Mouse (Mus musculus) C2C12 (cell line): Measurements from ENCODE around the gene E130218I03Rik. TPM values are rescaled to one million over a fixed set of nuclear protein-coding genes. Genes with fewer than 3 reads are reported as not detected.

Experiments
- H3K27me3 ChIP-seq: one replicate; pipeline ENCODE4 v1.6.1; 2011; ENCODE audit not compliant: control insufficient read depth, insufficient read depth, insufficient read length
- H3K36me3 ChIP-seq: one replicate; pipeline ENCODE4 v1.6.1; 2011; ENCODE audit not compliant: control insufficient read depth, insufficient read depth
- H3K4me3 ChIP-seq: one replicate; pipeline ENCODE4 v1.5.1; 2011; ENCODE audit warnings: mild to moderate bottlenecking, control low read depth; ENCODE audit not compliant: poor library complexity, insufficient read depth, severe bottlenecking
- H3K79me2 ChIP-seq: one replicate; pipeline ENCODE4 v1.6.1; 2011; ENCODE audit not compliant: control insufficient read depth, insufficient read depth
- H3K79me3 ChIP-seq: one replicate; pipeline ENCODE4 v1.6.1; 2011; ENCODE audit warnings: low read depth, control low read depth
- H3ac ChIP-seq: one replicate; pipeline ENCODE3; 2011; ENCODE audit warnings: low read depth; ENCODE audit not compliant: control insufficient read depth, insufficient read length
- CEBPB ChIP-seq: IDR thresholded peaks from one replicate; pipeline ENCODE4 v1.6.1; 2011; ENCODE audit warnings: low read depth, mild to moderate bottlenecking, control low read depth, moderate library complexity
- CTCF ChIP-seq: IDR thresholded peaks from one replicate; pipeline ENCODE4 v1.5.1; 2011; ENCODE audit not compliant: control insufficient read depth, insufficient read depth, insufficient read length
- FOSL1 ChIP-seq: IDR thresholded peaks from one replicate; pipeline ENCODE4 v1.8.0; 2011; ENCODE audit warnings: mild to moderate bottlenecking, low read length; ENCODE audit not compliant: poor library complexity, insufficient read depth, severe bottlenecking
- MAX ChIP-seq: IDR thresholded peaks from one replicate; pipeline ENCODE4 v1.6.1; 2011; ENCODE audit warnings: mild to moderate bottlenecking, control low read depth
- MYOD1 ChIP-seq: IDR thresholded peaks from one replicate; pipeline ENCODE4 v1.6.1; 2011; ENCODE audit warnings: low read depth; ENCODE audit not compliant: control insufficient read depth, insufficient read length
- MYOG ChIP-seq: IDR thresholded peaks from one replicate; pipeline ENCODE4 v1.6.1; 2011; ENCODE audit not compliant: control insufficient read depth, insufficient read length; ENCODE audit errors: extremely low read depth
- USF1 ChIP-seq: IDR thresholded peaks from one replicate; pipeline ENCODE4 v1.6.1; 2011; ENCODE audit warnings: low read depth, mild to moderate bottlenecking, control low read depth, moderate library complexity
- polyA plus RNA-seq: library from polyadenylated mRNA; unstranded; fragments of >200 nt; fragmentation: generic; extraction: Trizol; gene quantifications from one replicate; pipeline ENCODE4 v1.2.1, GENCODE M21; 2012; ENCODE audit warnings: missing spikeins

E130218I03Rik gene
- polyA plus RNA-seq, 1 experiment = 0.36 TPM

DNA sequence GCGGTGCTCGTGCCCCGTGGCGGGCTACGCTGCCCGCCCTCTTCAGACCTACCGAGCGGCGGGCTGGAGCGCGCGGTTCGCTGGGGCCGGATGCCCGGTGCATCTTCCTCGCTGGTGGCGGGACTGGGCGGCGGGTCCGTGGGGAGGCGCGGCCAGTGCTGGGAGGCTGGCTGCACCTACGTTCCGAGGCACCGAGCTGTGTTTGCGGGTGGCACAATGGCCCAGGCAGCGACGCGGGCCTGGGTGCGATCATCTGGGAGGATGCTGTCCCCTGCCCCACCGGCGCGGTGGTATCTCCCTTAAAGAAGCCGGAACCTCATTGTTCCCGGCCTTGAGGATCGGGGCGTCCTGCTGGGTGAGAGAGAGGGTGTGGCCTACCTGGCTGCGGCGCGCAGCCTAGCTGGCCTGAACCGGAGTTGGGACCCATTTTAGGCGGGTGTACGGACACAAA, 44.1 kb downstream of the E130218I03Rik start, which contains the start of gene Pdik1l:
Gene Pdik1l (minus strand): TSS at position 321 of the 451 bp plus-strand sequence.
- TF ChIP-seq FOSL1 (no peak), MAX (peak; percentile 10)
- peaks cover 23% of the 10 kb centered on the region for H3K79me2 ChIP-seq
- H3ac ChIP-seq = peak within 1 kb of the TSS; percentile 95
- H3K27me3 ChIP-seq = no peaks in the 10 kb centered on the region
- H3K36me3 ChIP-seq = peaks cover 13% of the 10 kb centered on the region
- H3K4me3 ChIP-seq = peak within 1 kb of the TSS; percentile 79
- peaks cover 1% of the 10 kb centered on the region for H3K79me3 ChIP-seq

DNA sequence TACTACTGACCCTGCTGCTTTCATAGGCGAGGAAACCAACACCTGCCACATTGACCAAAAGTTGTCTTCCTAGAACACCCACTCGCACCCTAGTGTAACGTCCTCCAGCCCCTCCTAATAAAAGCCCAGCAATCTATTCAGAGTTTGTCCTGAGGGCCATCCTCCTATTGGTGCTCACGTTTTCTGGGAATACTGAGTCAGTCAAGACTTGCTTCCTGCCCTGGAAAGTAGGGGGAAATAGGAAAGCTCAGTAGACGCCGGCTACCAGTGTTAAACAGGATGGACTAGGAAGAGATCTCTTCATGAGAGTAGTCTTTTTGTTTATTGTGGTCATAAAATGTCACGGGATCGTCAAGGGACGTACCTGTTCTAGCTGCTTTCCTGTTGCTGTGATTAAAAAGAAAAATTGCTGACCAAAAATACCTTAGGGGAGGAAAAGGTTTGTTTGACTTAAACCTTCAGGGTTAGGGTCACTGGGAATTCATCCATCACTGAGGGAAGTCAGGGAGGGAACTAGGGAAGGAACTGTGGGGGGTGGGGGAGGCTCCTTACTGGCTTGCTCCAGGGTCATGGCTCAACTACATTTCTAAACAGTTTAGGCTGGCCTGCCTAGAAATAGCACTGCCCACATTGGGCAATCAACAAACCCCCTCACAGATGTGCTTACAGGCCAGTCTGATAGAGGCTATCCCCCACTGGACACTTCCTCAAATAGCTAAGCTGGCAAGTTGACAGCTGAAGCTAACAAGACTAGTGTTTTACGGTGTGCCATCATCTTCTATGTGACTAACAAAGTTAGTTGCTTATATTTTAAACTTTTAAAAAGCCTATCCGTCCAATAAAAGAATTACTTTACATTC, 45.2 kb downstream of the E130218I03Rik start:
- H3K4me3 ChIP-seq = peak overlapping the region; percentile 79

DNA sequence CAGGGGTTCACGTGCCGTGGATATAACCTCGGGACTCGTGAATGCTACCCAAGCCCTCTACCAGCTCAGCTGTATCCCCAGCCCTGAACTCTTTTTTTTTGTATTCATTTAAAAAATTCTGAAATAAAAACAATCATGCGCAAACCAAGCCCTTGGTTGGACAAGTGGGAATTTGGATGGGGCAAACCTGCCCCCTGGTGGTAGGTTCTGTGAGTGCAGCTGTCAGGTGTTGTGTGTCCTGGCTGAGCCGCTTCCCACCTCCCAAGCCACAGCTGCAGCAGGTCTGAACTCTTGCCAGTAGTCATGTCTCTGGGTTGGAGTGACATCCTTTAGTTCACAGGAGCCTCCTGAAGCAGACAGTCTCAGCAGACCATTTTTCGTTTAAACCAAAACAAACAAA, 48.6 kb downstream of the E130218I03Rik start:
- Histone ChIP-seq H3K36me3 (no peaks in the 10 kb centered on the region), H3ac (no peak overlapping the region), H3K79me3 (no peaks in the 10 kb centered on the region), H3K4me3 (no peak overlapping the region), H3K27me3 (peaks cover 3% of the 10 kb centered on the region), H3K79me2 (no peaks in the 10 kb centered on the region)
- TF ChIP-seq CEBPB (no peak), CTCF (peak; percentile 31)

More for the DNA sequence above, 45.2 kb downstream of the E130218I03Rik start:
- peaks cover 23% of the 10 kb centered on the region for H3K79me2 ChIP-seq
- H3K79me3 ChIP-seq = peaks cover 1% of the 10 kb centered on the region
- H3K27me3 ChIP-seq = no peaks in the 10 kb centered on the region
- no peak overlapping the region for H3ac ChIP-seq
- TF ChIP-seq MYOD1 (no peak), CTCF (no peak), CEBPB (no peak), MYOG (no peak), FOSL1 (no peak), MAX (no peak), USF1 (no peak)
- peaks cover 8% of the 10 kb centered on the region for H3K36me3 ChIP-seq

DNA sequence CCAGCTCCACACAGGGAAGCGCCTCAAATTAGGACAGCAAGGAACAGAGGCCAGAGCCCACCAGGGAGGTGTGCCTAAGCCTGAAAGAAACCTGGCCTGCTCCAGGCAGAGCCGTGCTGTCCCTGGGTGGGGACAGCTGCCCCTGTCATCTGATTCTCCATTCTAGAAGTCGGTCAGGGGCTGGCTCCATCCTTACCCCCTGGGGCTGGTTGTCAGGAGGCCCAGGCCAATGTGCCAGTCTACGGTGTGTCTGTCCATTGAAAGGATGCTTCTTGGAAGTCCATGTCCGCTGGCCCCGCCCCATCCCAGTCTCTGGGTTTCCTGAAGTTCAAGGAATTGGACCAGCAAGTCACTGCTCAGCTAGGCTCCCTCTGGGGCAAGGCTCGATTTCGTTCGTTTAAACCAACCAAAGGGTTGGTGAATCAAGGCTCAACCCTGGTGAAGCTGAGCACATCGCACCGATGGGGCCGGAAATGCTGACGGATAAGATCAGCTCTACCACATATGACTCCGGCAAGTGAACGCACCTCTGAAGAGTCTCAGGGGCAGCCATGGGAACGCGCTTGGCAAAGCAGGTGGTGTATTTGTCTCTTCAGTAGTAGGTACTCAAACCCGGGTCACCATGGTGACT, 49.7 kb downstream of the E130218I03Rik start:
- H3K36me3 ChIP-seq = no peaks in the 10 kb centered on the region
- no peak overlapping the region for H3ac ChIP-seq
- peaks cover 3% of the 10 kb centered on the region for H3K27me3 ChIP-seq
- no peaks in the 10 kb centered on the region for H3K79me3 ChIP-seq
- H3K4me3 ChIP-seq = no peak overlapping the region
- H3K79me2 ChIP-seq = no peaks in the 10 kb centered on the region
- no peak for TF ChIP-seq CEBPB
- no peak for TF ChIP-seq MYOD1
- no peak for TF ChIP-seq CTCF
- TF ChIP-seq USF1 = no peak
- no peak for TF ChIP-seq MAX
- TF ChIP-seq MYOG = no peak
- no peak for TF ChIP-seq FOSL1

DNA sequence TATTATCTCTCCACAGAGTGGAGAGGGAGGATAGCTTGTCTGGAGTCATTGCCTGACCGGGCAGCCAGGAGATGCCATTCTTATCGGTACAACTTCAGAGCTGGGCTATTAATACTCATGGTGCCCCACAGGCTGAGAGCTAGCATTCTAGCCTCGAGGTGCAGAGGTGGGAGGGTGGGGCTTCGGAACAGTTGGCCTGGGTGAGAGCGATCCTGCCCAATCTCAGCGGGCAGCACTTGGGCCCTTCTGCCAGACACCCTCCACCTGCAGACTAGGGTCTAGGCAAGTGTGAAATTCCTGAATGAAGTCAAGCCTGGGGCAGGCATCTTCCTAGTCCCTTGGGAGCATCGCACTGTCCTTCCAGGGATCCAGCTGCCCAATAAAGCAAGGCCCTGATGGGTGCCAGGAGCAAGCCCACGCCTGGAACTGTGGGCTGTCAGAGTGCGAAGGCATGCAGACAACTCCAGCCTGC, 50.3 kb downstream of the E130218I03Rik start:
- H3K79me2 ChIP-seq = no peaks in the 10 kb centered on the region
- H3K79me3 ChIP-seq = no peaks in the 10 kb centered on the region
- H3ac ChIP-seq = no peak overlapping the region
- H3K36me3 ChIP-seq = no peaks in the 10 kb centered on the region
- no peak overlapping the region for H3K4me3 ChIP-seq
- peaks cover 3% of the 10 kb centered on the region for H3K27me3 ChIP-seq
- TF ChIP-seq USF1 (no peak), CTCF (no peak), CEBPB (no peak), MYOD1 (no peak), MYOG (no peak), FOSL1 (no peak), MAX (no peak)

Other genes starting within 250 kb of the E130218I03Rik start
- gene Dhdds, start 242.7 kb upstream of the E130218I03Rik start, polyA plus RNA-seq = 27.7 TPM
- gene Lin28a, start 224.8 kb upstream of the E130218I03Rik start, polyA plus RNA-seq = not detected
- gene Zfp683, start 189.8 kb upstream of the E130218I03Rik start, polyA plus RNA-seq = not detected
- not detected for gene Crybg2, start 182.8 kb upstream of the E130218I03Rik start, polyA plus RNA-seq
- not detected for gene Cd52, start 148.6 kb upstream of the E130218I03Rik start, polyA plus RNA-seq
- gene Ubxn11, start 141.1 kb upstream of the E130218I03Rik start, polyA plus RNA-seq = 0.80 TPM
- gene Sh3bgrl3, start 114.9 kb upstream of the E130218I03Rik start, polyA plus RNA-seq = 375 TPM
- 11.2 TPM for gene Cep85, start 56.5 kb upstream of the E130218I03Rik start, polyA plus RNA-seq
- gene Gm7534, start 40.7 kb upstream of the E130218I03Rik start, polyA plus RNA-seq = not detected
- gene Catsper4, start 16.3 kb upstream of the E130218I03Rik start, polyA plus RNA-seq = not detected
- gene Cnksr1, start 5.3 kb upstream of the E130218I03Rik start, polyA plus RNA-seq = 0.02 TPM
- 20.4 TPM for gene Zfp593, start 1.9 kb downstream of the E130218I03Rik start, polyA plus RNA-seq
- gene Gm30191, start 3.3 kb downstream of the E130218I03Rik start, polyA plus RNA-seq = not detected
- not detected for gene Grrp1, start 10.4 kb downstream of the E130218I03Rik start, polyA plus RNA-seq
- 2.7 TPM for gene Pdik1l, start 44.2 kb downstream of the E130218I03Rik start, polyA plus RNA-seq
- gene Trim63, start 71.5 kb downstream of the E130218I03Rik start, polyA plus RNA-seq = 0.19 TPM
- gene Slc30a2, start 99.5 kb downstream of the E130218I03Rik start, polyA plus RNA-seq = not detected
- 0.13 TPM for gene Extl1, start 140.2 kb downstream of the E130218I03Rik start, polyA plus RNA-seq
- gene Pafah2, start 152.7 kb downstream of the E130218I03Rik start, polyA plus RNA-seq = 9.0 TPM
- 349 TPM for gene Stmn1, start 224.7 kb downstream of the E130218I03Rik start, polyA plus RNA-seq